Mouse (Mus musculus): Measurements from ENCODE around the gene Actr5. TPM values are rescaled to one million over a fixed set of nuclear protein-coding genes. Genes with fewer than 3 reads are reported as not detected.
A peak's percentile ranks its signal among the peaks of the same experiment; 100 is the strongest.

The Actr5 gene
- polyA plus RNA-seq, 1 experiment, result not detected

DNA sequence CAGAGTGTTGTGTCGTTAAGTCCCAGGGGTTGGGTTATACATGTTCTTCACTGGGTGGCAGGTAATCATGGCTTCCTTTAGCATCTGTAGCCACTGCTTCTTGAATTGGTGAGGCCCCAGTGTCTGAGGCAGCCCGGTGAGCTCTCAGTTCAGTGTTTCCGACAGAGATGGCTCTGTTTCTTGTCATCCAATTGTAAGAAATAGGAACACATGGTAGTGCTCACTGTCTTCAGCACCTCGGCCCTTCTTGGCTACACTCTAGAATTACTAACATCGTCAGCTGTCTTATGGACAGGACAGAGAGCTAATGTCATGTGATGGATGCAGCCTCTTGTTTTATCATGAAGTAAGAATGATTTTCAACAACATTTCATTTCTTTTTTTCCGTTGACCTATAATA lies 50.5 kb downstream of the Actr5 start:
- peaks cover 40% of the 10 kb centered on the region for H3K4me1 ChIP-seq (ENCODE audit: control insufficient read depth, insufficient read depth, low read length)
- 61% methylated on average over 6 of the region's 6 CpGs for WGBS
- no peak for TF ChIP-seq POLR2A (IDR thresholded peaks at IDR 0.05; ENCODE audit: insufficient read depth, low read depth, low read length)
- TF ChIP-seq CTCF (IDR thresholded peaks at IDR 0.05; ENCODE audit: insufficient read depth, low read depth, low read length), result no peak
- H3K27ac ChIP-seq (ENCODE audit: insufficient read depth, low read depth, low read length), result no peak overlapping the region
- no peak overlapping the region for H3K4me3 ChIP-seq (ENCODE audit: insufficient read depth, low read depth, low read length)

DNA sequence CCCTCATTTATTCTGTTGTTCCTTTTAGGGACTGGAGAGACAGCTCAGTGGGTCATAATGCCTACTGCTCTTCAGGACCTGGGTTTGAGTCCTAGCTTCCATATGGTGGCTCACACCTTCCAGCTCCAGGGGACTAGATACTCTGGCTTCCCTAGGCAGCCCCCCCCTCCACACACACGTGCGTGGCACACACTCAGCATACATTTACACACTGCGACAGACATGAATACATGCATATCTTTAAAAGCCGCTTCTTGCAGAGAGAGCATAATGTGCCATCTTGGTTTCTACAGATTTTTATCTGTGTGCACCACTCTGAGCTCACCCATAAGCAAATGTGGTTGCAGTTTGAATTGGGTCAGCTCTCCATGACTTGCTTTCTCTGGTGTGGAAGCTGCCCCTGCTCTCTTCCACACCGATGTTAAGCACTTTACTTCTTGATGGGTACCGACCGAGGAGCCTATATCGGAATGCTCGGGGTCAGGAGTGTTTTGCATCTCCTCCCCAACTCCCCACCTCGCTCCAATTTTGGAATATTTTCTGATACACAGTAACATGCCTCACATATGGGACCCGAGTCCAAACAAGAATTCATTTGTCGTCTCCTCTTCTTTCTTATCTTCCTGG lies 51.3 kb downstream of the Actr5 start:
- Histone ChIP-seq H3K4me1 (ENCODE audit: control insufficient read depth, insufficient read depth, low read length) (peaks cover 35% of the 10 kb centered on the region), H3K4me3 (ENCODE audit: insufficient read depth, low read depth, low read length) (no peak overlapping the region), H3K27ac (ENCODE audit: insufficient read depth, low read depth, low read length) (no peak overlapping the region)
- 85% methylated on average over 12 of the region's 12 CpGs for WGBS
- TF ChIP-seq POLR2A (IDR thresholded peaks at IDR 0.05; ENCODE audit: insufficient read depth, low read depth, low read length) (no peak), CTCF (IDR thresholded peaks at IDR 0.05; ENCODE audit: insufficient read depth, low read depth, low read length) (no peak)

DNA sequence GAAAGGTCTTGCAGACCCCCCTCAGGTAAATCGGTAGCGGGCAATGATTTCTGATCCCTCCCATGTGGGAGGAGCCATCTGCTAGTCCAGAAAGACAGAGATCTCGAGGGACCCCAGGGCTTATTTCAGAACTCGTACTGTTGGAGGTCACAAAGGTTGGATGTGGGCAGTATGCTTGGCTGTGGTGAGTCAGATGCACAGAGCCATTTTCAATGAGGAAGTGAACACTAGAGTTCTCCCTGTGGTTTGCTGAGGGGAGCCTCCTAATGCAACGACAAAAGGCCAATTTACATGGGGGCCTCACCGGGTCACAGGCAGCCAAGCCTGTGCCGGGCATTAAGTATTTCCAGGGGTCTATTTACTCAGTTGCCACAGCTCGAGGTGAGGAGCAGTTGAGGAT lies 53.3 kb downstream of the Actr5 start:
- Histone ChIP-seq H3K27ac (ENCODE audit: insufficient read depth, low read depth, low read length) (no peak overlapping the region), H3K4me1 (ENCODE audit: control insufficient read depth, insufficient read depth, low read length) (peaks cover 40% of the 10 kb centered on the region), H3K4me3 (ENCODE audit: insufficient read depth, low read depth, low read length) (no peak overlapping the region)
- TF ChIP-seq POLR2A (IDR thresholded peaks at IDR 0.05; ENCODE audit: insufficient read depth, low read depth, low read length) (no peak), CTCF (IDR thresholded peaks at IDR 0.05; ENCODE audit: insufficient read depth, low read depth, low read length) (no peak)
- 64% methylated on average over 8 of the region's 8 CpGs for WGBS

DNA sequence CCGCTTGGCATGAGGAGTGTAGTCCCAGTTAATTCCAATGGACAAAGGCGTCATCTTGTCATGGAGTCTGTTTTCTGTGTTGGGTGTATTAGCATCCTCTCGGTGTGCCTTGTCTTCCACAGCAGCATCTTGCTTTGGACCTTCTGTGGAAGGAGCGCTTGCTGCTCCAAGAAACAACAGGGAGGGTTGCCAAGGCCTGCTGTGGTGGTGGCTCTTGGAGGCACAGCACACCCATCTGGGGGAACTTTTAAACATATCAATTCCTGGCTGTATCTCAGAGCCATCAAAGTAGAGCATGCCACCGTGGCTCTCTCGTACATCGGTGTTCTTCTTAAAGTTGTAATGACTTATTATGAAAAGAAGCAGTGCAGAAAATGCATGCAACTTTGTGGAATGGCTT lies 54.4 kb downstream of the Actr5 start:
- H3K4me1 ChIP-seq (ENCODE audit: control insufficient read depth, insufficient read depth, low read length), result peaks cover 38% of the 10 kb centered on the region
- H3K4me3 ChIP-seq (ENCODE audit: insufficient read depth, low read depth, low read length), result no peak overlapping the region
- 67% methylated on average over 7 of the region's 7 CpGs for WGBS
- TF ChIP-seq POLR2A (IDR thresholded peaks at IDR 0.05; ENCODE audit: insufficient read depth, low read depth, low read length) (no peak), CTCF (IDR thresholded peaks at IDR 0.05; ENCODE audit: insufficient read depth, low read depth, low read length) (no peak)
- H3K27ac ChIP-seq (ENCODE audit: insufficient read depth, low read depth, low read length), result no peak overlapping the region

DNA sequence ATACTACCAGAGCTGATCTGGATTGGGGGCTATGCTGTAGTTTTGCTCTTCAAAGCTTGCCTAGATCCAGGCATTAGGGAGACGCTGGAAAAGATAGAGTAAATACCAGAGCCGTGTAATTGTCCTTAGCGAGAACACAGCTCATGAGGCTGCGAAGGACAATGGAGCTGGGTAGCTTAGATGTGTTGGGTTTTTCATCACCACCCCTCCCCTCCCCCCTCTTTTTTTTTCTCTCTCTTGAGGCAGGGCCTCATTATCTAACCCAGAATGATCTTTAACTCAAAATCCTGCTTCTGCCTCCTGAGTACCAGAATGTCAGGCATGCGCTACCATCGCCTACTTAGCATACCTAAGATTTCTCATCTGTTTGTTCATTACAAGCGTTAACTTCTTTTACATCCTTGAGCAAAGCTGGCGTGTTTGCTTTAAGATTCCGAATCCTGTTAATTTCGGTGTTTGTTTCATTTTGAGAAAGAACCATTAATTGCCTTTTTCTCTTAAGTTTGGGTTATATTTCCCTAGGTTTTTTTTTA lies 55.7 kb downstream of the Actr5 start:
- no peak for TF ChIP-seq POLR2A (IDR thresholded peaks at IDR 0.05; ENCODE audit: insufficient read depth, low read depth, low read length)
- no peak for TF ChIP-seq CTCF (IDR thresholded peaks at IDR 0.05; ENCODE audit: insufficient read depth, low read depth, low read length)
- Histone ChIP-seq H3K4me1 (ENCODE audit: control insufficient read depth, insufficient read depth, low read length) (peaks cover 44% of the 10 kb centered on the region), H3K4me3 (ENCODE audit: insufficient read depth, low read depth, low read length) (no peak overlapping the region), H3K27ac (ENCODE audit: insufficient read depth, low read depth, low read length) (no peak overlapping the region)
- WGBS, result 62% methylated on average over 10 of the region's 10 CpGs

DNA sequence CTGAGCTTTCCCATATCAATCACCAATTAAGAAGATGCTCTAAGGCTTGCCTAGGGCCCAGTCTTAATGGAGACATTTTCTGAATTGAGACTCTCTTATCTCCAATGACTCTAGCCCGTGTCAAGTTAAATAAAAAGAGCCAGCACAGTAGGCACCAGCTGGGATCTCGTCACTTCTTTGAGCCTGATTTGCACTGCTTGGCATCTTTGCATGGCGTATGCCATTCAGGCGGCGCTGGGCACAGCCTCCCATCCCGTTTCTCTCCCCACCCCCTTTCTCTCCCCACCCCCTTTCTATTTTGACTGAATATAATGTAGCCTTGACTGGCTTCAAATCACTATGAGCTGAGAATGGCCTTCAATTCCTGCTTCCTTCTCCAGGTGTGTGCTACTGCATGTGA lies 57.0 kb downstream of the Actr5 start:
- no peak overlapping the region for H3K27ac ChIP-seq (ENCODE audit: insufficient read depth, low read depth, low read length)
- H3K4me1 ChIP-seq (ENCODE audit: control insufficient read depth, insufficient read depth, low read length), result peaks cover 46% of the 10 kb centered on the region
- TF ChIP-seq CTCF (IDR thresholded peaks at IDR 0.05; ENCODE audit: insufficient read depth, low read depth, low read length) (no peak), POLR2A (IDR thresholded peaks at IDR 0.05; ENCODE audit: insufficient read depth, low read depth, low read length) (no peak)
- no peak overlapping the region for H3K4me3 ChIP-seq (ENCODE audit: insufficient read depth, low read depth, low read length)
- WGBS, result 66% methylated on average over 6 of the region's 6 CpGs

DNA sequence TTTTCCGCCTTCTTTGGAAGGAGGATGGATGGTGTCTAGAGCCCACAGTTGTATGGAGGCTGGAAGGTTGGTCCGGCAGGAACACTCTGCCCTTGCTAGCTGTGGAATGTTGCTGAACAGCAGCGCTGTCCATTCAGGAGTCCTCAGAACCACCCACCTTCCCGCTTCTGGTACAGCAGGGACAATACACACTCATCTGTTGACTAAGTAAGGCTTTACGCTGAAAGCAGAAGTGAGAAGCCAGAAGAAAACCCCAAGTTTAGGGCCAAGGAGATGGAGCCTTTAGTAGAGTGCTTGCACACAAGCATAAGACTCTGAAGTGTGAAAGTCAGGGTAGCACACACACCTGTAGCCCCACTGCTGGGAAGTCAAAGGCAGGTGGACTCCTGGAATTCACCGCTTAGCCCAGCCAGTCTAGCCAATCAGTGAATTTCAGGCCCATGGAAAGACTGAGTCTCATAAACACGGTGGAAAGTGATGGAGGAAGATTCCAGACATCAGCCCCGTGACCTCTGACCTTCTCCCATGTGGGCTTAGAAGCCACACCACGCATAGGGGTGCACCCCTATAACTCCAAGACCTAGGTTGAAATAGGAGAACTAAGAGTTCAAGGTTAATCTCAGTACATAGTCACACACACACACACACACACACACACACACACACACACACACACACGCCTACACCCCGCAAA lies 57.8 kb downstream of the Actr5 start:
- WGBS, result 52% methylated on average over 11 of the region's 11 CpGs
- H3K4me1 ChIP-seq (ENCODE audit: control insufficient read depth, insufficient read depth, low read length), result peaks cover 49% of the 10 kb centered on the region
- H3K4me3 ChIP-seq (ENCODE audit: insufficient read depth, low read depth, low read length), result no peak overlapping the region
- peak overlapping the region; percentile 31; the same call in 1 of the 2 replicates for H3K27ac ChIP-seq (ENCODE audit: insufficient read depth, low read depth, low read length)
- TF ChIP-seq CTCF (IDR thresholded peaks at IDR 0.05; ENCODE audit: insufficient read depth, low read depth, low read length), result no peak
- TF ChIP-seq POLR2A (IDR thresholded peaks at IDR 0.05; ENCODE audit: insufficient read depth, low read depth, low read length), result no peak

DNA sequence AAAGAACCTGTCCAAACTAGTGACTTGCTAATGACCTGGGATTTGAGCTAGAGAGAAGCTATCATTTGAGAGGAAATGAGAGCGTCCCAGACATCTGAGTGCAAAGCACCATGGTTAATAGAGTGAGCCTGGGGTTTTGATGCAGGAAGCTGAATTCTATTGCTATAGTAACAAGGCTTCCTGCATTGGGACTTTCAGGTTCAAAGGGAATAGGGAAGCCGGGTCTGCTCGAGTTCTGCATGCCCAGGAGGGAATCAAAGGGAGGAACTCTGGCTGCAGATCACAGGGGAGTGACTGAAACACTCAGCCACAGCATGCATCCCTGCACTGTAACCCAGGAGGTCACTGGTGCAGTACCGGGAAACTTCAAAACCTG lies 58.3 kb downstream of the Actr5 start:
- Histone ChIP-seq H3K4me1 (ENCODE audit: control insufficient read depth, insufficient read depth, low read length) (peaks cover 51% of the 10 kb centered on the region), H3K4me3 (ENCODE audit: insufficient read depth, low read depth, low read length) (no peak overlapping the region), H3K27ac (ENCODE audit: insufficient read depth, low read depth, low read length) (no peak overlapping the region)
- no peak for TF ChIP-seq POLR2A (IDR thresholded peaks at IDR 0.05; ENCODE audit: insufficient read depth, low read depth, low read length)
- no peak for TF ChIP-seq CTCF (IDR thresholded peaks at IDR 0.05; ENCODE audit: insufficient read depth, low read depth, low read length)
- 15% methylated on average over 4 of the region's 4 CpGs for WGBS

DNA sequence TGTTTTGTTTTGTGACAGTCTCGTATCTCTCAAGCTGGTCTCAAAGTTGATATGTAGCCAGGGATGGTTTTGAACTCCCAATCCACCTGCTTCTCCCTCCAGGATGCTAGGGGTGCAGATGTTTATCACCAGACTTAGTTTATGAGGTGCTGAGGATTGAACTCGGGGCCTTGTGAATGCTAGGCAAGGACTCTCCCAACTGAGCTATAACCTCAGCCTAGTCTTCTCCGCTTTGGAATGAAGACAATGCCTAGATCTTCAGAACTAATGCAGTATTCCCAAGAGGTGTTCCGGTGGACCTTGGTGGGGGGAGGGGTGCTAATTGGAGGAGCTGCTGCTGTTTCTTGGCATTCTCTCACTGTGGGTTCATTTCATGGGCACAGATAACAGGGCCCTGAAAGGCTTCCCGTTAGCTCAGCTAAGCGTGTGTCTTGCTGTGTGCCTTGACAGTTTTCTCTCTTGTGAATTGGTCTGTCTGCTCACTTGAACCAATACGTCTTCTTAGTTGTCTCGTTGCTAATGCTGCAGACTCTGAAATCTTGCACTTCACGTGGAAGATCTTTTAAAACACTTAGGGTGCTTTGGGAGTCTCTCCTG lies 59.7 kb downstream of the Actr5 start:
- H3K4me1 ChIP-seq (ENCODE audit: control insufficient read depth, insufficient read depth, low read length), result peaks cover 55% of the 10 kb centered on the region
- H3K4me3 ChIP-seq (ENCODE audit: insufficient read depth, low read depth, low read length), result no peak overlapping the region
- H3K27ac ChIP-seq (ENCODE audit: insufficient read depth, low read depth, low read length), result no peak overlapping the region
- WGBS, result 40% methylated on average over 9 of the region's 9 CpGs
- TF ChIP-seq CTCF (IDR thresholded peaks at IDR 0.05; ENCODE audit: insufficient read depth, low read depth, low read length) (no peak), POLR2A (IDR thresholded peaks at IDR 0.05; ENCODE audit: insufficient read depth, low read depth, low read length) (no peak)

All from olfactory bulb, adult 2 months (tissue).